Mouse (Mus musculus) CH12.LX (cell line): ENCODE results near the gene Poln.
A peak's percentile ranks its signal among the peaks of the same experiment; 100 is the strongest.

ENCODE experiments used
- CTCF ChIP-seq, 2 experiments: IDR thresholded peaks in 1 of 2; conservative IDR thresholded peaks in 1 of 2; 2 replicates each; pipeline ENCODE4 v1.5.1; 2011 to 2012; ENCODE audit warnings: low read depth in 2 of 2, low read length in 2 of 2, improper control_type of control experiment in 1 of 2, inconsistent platforms in 1 of 2, mild to moderate bottlenecking in 1 of 2, moderate library complexity in 1 of 2
- ELF1 ChIP-seq: IDR thresholded peaks from 2 replicates; pipeline ENCODE4 v1.6.1; 2014; ENCODE audit warnings: low read depth, mild to moderate bottlenecking, inconsistent platforms, low read length, improper control_type of control experiment
- EP300 ChIP-seq: IDR thresholded peaks from 2 replicates; pipeline ENCODE4 v1.6.1; 2011; ENCODE audit warnings: low read length, improper control_type of control experiment
- ETS1 ChIP-seq: conservative IDR thresholded peaks from 2 replicates; pipeline ENCODE4 v1.6.1; 2012; ENCODE audit warnings: low read depth, mild to moderate bottlenecking, inconsistent platforms, low read length, improper control_type of control experiment, moderate library complexity
- HCFC1 ChIP-seq: IDR thresholded peaks from 2 replicates; pipeline ENCODE4 v1.6.1; 2012; ENCODE audit warnings: low read depth, mild to moderate bottlenecking, inconsistent platforms, low read length, improper control_type of control experiment
- MAX ChIP-seq: IDR thresholded peaks from 2 replicates; pipeline ENCODE4 v1.6.1; 2011; ENCODE audit warnings: low read length, improper control_type of control experiment
- MXI1 ChIP-seq: IDR thresholded peaks from 2 replicates; pipeline ENCODE4 v1.6.1; 2011; ENCODE audit warnings: mild to moderate bottlenecking, low read depth, low read length, improper control_type of control experiment
- POLR2A ChIP-seq: IDR thresholded peaks from 2 replicates; pipeline ENCODE4 v1.6.1; 2011; ENCODE audit warnings: low read depth, mild to moderate bottlenecking, improper control_type of control experiment, low read length
- RAD21 ChIP-seq: IDR thresholded peaks from 2 replicates; pipeline ENCODE4 v1.6.1; 2011; ENCODE audit warnings: low read depth, mild to moderate bottlenecking, low read length, improper control_type of control experiment, moderate library complexity
- TCF12 ChIP-seq: IDR thresholded peaks from 2 replicates; pipeline ENCODE4 v1.6.1; 2014; ENCODE audit warnings: low read depth, mild to moderate bottlenecking, inconsistent platforms, low read length, improper control_type of control experiment
- ZNF384 ChIP-seq: IDR thresholded peaks from 2 replicates; pipeline ENCODE4 v1.6.1; 2012; ENCODE audit warnings: low read depth, low read length, improper control_type of control experiment, inconsistent platforms

DNA sequence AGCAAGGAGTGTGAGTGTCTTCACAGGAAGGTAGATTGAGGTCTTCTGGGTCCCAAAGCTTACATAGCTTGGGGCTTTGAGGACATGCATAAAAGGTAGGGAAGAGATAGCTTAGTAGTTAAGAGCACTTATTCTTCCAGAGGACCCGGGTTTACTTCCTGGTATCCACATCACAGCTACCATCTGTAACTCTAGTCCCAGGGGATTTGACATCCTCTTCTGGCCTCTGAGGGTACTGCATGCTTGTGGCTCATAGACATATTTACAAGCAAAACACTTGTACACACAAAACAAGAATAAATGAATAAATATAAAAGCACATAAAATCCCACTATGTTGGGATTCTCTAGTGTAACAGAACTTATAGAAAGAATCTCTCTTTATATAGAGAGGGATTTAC, 154.6 kb downstream of the Poln start:
- TF ChIP-seq RAD21, result no peak; the same call in 1 of the 2 replicates
- no peak for TF ChIP-seq POLR2A
- TF ChIP-seq CTCF (conservative IDR thresholded peaks at IDR 0.05 in 1 of 2, IDR thresholded peaks at IDR 0.05 in 1 of 2; ENCODE audit: low read depth in 2 of 2, low read length in 2 of 2), result peak; percentile 75 to 99
- TF ChIP-seq MXI1, result no peak
- no peak for TF ChIP-seq ZNF384
- TF ChIP-seq EP300, result no peak
- no peak for TF ChIP-seq HCFC1
- TF ChIP-seq ELF1, result peak; percentile 51; the same call in 1 of the 2 replicates
- no peak for TF ChIP-seq MAX
- no peak for TF ChIP-seq ETS1
- TF ChIP-seq TCF12, result no peak
